Mouse (Mus musculus): Measurements from ENCODE around the gene Abl1.
A peak's percentile ranks its signal among the peaks of the same experiment; 100 is the strongest.

The Abl1 gene

DNA sequence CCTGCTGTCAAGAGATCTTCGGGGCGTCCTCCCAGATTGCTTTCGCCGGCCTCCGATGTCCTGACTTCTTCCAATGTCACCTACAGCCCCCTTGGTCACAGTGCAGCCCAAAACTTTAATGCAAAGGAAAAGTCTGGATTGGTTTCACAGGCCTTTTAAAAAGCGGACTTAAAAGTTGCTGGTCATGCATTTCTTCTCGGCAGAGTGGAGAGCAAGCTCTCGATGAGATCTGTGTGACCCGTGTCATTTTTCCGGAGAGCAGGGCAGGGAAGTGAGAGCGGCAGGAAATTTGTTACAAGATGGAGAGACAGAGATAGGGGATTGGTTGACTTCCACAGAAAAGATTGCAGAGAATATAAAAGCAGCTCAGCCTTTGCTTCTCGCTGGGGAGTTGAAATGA, 869 bp downstream of the Abl1 start:
- DNase-seq (ENCODE audit: low read depth): peak; percentile 61

DNA sequence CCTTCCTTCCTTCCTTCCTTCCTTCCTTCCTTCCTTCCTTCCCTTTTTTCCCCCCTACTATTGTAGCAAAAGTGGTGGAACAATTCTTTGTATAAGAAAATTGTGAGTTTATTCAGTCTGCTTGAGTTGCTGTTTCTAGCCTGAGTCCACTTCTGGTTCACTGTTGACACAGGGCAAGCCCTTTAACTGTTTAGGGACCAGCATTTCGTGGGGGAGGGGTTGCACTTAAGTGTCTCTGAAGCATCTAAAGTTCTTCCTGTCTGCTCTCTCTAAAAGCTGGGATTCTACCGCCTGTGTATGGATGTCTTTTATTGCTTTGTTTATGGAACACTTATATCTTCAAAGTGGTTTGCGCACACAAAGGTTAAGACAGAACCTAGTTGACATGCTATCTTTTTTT, 1.9 kb downstream of the Abl1 start:
- DNase-seq (ENCODE audit: low read depth): peak; percentile 25

DNA sequence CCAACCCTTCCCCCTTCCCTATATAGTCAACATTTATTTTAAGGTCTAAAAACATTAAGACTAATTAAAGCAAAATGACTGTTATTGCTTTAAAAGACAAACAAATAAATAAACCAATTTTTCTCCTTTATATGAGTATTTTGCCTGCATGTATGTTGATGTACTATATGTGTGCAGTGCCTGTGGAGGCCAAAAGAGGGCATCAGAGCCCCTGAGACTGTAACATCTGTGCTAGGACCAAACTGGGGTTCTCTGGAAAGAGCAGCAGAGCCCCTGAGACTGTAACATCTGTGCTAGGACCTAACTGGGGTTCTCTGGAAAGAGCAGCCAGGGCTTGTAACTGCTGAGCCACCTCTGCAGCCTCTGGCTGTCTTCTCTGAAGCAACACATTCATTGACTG, 10.0 kb downstream of the Abl1 start:
- DNase-seq (ENCODE audit: low read depth): no peak

DNA sequence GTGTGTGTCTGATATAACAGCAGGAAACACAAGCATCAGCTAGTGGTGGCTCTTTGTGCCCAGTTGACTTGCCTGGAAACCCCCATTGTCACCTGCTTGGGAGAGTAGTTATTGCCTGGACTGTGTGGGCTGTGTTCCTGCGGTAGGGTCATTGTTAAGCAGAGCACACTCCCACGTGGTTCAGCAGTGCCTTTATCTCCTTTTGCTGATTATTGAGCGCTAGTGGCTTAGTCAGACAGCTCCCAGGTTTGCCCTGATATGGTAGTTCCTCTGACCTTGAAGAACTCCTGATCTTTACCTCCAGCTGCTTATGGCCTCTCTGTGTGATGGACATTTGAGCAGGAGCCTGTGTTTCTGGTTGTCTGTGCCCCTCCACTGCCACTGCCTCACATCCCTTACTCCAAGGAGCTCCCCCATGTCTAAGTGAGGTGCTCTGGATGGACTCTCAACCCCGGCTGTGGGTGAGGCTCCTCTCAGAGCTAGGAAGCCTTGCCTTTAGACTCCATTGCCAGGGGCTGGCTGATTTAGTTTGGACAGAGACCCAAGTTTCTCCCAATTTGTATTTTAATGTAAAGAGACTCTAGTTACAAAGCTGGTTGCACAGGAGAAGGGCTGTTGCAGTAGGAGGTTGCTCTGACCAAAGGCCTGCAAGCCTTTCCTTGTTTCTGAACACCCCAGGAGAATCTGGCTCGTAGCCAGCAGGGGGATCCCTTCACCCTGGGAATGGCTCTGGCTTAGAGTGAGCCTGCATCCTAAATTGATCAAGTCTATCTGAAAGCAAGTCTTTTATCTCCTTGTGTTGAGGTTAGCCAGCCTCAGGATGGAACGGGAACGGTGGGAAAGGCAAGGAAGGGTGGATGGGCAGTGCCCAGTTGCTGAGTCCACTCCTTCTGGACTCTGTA, 12.6 kb downstream of the Abl1 start:
- no peak for DNase-seq (ENCODE audit: low read depth)

DNA sequence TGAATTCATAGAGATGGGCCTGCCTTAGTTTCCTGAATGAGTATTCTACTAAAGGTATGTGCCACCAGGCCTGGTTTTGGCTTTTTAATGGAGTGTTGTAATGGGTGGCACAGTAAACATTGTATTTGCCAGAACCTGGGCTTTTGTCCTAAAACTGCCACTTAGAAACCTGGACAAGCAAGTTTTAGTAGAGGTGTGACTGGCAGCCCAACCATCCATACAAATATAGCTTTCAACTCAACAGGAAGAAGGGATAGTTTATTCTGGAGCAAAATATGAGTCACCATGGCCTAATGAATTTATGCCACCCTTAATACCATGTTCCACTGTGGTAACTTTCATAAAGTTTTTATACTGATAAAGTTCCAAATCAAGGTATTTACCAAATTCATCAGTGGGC, 15.1 kb downstream of the Abl1 start:
- no peak for DNase-seq (ENCODE audit: low read depth)

DNA sequence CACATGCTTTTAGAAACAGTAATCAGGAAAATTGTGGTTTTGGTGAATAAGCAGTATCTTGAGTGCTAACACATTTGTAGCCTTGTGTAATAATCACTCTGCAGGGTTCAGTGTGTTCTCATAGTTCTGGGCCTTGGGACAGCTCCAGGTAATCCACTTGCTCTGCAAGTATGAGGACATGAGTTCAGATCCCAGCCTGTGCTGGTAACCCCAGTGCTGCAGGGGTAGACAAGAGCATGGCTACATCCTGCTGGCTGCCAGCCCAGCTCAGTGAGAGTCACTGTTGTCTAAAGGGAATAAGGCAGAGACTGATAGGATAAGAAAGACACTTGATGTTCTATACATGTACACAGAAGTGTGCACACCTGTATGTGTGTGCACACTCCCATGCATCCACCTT, 17.7 kb downstream of the Abl1 start:
- no peak for DNase-seq (ENCODE audit: low read depth)

DNA sequence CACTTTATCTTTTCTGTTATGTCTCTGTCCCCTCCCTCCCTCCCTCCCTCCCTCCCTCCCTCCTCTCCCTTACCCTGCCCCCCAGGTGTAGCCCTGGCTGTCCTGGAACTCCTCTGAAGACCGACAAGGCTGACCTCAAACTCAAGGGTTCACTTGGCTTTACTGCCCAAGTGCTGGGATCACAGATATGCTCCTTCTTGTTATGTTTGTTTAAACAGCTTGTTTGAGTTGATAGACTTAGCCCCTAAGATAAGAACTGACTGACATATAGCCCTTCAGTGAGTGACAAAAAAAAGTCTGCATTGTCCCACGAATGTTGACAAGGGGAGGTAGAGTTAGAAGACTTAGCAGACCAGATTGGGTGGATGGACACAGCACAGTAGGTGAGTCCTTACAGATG, 18.4 kb downstream of the Abl1 start:
- DNase-seq (ENCODE audit: low read depth): no peak

DNA sequence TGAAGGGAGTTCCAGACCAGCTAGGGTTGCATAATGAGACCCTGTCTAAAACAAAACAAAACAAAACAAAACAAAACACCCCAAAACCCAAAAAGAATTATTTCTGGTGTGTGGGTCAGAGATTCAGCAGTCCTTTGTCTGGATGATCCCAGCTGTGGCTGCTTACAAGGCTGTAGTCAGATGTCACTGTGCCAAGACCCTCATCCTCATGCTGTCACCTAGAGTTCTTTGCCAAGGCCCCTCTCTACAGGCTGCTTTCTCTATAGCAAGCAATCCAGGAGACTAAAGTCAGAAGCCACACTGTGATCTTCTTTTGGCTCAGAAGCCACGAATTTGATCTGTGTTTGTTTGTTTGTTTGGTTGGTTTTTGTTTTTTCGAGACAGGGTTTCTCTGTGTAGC, 24.5 kb downstream of the Abl1 start:
- DNase-seq (ENCODE audit: low read depth): no peak

DNA sequence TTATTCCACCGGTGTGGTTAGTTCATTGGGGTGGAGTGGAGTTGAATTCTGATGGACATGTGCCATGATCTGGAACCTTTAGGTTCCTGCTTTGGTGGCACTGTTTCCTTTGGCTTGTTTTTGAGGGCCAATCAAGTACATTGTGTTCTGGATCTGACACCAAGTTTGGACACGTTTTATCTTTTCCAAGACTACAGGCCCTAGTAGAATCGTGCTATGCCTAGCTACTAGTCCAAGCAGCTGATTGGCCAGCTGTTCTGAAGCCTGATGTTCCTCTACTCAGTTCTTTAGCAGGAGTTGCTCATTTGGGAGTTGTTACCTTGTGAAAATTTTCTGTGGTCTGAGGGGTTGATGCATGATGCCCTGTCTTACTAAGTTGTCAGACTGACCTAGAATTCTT, 25.6 kb downstream of the Abl1 start:
- no peak for DNase-seq (ENCODE audit: low read depth)

DNA sequence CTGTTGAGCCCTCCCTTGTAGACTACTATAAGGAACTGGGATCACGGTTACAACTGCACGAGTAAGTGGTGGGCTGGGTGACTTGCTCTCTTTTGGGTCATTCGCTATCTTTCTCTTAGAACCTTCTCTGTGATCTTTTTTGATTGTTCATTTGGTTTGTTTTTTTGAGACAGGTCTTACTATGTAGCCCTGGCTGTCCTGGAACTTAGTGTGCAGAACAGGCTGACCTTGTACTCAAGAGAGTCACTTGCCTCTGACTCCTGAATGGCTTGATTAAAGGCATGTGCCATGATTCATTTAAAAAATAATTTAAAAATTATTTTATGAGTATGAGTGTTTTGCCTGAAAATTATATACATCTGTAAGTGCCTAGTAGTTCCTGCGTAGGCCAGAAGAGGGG, 26.6 kb downstream of the Abl1 start:
- DNase-seq (ENCODE audit: low read depth): no peak

DNA sequence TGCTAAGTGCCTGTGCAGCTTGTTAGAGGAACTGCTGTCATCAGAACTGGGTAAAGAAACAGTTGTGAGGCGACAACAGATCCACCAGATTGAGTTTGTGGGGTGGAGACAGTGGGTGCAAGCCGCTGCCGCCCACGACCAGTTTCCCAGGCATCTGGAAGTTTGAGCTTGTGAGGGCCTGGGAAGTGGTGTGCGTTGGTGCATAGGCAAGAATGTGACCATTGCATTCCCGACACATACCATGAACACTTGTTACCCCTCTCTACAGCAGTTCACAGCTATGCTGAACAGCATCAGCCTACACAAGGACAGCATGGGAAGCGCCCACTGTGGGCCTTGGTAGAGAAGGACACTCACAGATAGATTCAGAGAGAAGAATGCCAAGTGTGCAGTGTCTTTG, 27.8 kb downstream of the Abl1 start:
- no peak for DNase-seq (ENCODE audit: low read depth)

DNA sequence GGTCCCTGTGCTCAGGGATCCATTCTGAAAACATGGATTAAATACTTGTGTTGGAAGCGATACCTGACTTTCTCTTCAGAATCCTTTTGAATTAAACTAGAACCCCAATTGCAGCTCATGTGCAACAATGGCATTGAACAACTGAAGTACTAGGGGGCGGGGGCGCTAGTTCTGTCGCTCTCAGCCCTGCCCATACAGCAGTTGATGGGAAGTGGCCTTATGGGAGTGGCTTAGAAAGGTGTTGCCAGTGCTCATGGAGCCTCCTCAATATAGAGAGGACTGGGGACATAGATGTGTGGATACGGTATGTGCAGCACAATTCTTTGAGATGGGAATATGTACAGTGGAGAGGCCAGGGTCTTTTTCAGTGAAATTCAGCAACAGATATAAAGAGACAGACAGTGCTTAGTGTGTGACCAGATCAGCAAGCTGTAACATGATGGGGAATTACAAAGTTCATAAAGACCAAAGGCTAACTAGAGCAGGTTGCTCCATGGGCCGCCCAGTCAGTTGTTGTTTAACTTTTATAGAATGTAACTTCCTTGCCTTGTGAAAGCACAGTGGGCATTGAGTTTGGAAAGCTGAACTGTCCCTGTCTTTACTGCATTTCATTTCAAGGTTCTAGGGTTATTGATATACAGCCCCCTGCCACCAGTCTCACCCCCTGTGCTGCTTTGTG, 31.2 kb downstream of the Abl1 start:
- DNase-seq (ENCODE audit: low read depth): no peak

DNA sequence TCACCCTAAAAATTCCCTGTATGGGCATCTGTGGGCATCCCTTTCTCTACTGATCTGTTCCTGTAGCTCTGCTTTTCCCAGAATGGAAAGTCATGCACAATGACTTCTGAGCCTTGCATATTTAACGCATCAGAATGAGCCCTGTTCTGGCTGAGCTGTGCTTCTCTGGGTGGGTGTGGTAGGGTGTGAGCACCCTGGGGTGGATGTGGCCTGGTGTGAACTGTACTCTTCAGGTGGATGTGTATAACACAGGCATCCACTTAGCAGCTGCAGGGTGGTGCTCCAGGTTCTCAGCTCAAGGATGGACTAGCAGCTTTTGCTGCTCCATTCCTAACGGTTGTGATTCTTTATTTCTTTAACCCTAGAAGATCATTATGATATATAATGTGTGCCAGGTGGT, 31.8 kb downstream of the Abl1 start:
- no peak for DNase-seq (ENCODE audit: low read depth)

DNA sequence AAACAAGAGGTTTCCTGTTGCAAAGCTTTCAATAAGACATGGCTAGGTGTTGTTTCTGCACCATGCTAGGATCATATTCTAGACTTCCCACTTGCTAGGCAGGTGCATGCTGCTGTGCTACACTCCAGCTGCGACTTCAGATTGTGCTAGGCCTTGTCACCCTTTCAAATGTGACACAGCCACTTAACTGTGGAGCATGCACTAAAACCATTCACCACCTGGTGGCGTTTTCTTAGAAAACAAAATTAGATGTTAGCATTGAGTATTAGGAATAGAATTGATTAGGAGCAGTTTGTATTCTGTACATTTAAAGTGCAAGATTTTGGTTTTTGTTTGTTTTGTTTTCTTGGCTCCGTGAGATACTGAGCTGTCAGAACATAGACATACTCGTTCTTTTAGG, 32.6 kb downstream of the Abl1 start:
- DNase-seq (ENCODE audit: low read depth): peak; percentile 43

DNA sequence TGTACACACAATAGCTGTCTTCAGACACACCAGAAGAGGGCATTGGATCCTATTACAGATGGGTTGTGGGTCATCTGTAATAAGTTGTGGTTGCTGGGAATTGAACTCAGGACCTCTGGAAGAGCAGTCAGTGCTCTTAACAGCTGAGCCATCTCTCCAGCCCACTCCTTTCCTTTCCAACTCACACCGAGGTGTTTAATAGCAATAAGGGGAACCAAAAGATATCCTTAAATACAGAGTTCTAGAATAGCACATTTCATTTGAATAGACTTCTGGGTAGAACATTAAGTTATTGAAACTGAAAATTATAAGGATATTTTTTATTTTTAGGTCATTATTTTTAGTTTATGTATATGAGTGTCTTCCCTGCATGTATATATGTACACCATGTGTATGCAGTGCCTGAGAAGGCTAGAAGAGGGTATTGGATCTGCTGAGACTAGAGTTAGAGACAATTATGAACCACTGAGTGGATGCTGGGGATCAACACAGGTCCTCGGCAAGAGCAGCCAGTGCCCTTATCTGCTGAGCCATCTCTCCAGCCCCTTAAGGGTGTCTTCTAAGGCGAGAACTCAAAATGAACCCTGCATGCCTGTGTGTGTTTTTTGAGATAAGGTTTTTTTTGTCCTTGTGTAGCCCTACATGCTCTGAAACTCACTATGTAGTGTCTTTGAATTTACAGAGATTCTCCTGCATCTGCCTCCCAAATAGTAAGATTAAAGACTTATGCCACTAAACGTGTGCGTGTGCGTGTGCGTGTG, 36.7 kb downstream of the Abl1 start:
- DNase-seq (ENCODE audit: low read depth): no peak

DNA sequence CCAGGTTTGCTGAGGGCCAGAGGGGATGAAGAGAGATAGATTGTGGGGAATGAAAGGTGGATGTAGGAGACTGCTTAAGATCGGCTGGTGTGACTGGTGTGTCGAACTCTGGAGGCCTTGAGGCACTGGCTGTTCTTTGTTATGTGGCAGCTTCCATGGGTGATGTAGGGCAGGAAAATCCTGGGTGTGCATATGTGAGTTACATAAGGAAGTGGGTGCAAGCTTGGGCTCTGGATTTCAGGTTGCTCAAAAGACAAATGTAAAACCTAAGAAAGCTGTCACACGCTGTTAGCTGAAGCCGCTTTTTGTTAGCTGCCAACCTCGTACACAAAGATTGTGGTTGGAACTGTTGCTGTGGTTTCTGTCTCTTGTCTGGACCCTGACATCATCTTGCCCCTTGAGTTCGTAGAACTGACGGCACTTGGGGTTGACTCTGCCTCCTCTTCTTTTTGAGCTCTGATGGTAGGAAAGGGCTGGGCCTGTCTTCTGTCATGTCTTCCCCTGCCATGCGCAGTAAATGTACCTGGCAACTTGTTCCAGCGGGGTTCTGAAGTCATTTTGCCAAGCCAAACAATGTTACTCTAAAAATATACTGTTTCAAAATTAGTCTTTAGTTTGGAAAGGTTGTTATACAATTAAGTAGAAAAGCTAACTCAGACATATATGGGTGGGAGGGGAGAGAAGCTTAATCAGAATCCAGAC, 39.6 kb downstream of the Abl1 start:
- DNase-seq (ENCODE audit: low read depth): peak; percentile 37

DNA sequence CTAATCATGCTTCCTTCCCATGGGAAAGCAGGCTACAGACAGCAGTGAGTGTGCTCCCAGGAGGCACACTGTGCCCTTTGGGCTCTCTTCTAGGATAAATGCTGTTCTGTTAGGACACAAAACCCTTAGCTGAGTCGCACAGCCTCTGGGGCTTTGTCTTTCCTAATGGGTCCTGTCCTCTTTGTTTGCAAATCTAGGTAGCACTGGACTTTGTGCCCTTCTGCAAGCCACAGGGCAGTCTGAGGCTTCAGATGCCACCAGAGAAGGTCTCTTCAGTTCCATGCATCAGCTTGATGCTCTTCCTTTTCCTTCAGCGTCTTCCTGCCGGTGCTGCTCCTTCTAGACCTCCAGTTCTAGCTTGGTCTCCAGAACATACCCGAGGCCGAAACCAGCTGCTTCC, 42.5 kb downstream of the Abl1 start:
- DNase-seq (ENCODE audit: low read depth): no peak

DNA sequence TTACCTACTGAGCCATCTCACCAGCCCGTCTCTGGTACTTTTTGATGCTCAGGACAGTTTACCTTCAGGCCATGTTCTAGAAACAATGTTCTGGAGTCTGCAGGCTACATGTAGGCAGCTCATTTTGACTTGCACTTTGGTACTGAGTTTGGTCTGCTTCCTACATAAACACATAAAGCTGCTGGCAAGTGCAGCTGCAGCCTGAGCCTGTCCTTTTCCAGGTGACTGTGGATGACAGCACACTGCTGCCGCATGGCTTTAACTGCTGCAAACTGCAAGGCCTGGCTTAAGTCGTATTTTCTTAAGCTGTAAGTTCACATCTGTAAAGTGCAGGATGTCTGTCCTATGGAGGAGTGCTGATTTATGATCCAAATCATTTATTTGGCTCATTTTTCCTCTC, 44.3 kb downstream of the Abl1 start:
- no peak for DNase-seq (ENCODE audit: low read depth)

DNA sequence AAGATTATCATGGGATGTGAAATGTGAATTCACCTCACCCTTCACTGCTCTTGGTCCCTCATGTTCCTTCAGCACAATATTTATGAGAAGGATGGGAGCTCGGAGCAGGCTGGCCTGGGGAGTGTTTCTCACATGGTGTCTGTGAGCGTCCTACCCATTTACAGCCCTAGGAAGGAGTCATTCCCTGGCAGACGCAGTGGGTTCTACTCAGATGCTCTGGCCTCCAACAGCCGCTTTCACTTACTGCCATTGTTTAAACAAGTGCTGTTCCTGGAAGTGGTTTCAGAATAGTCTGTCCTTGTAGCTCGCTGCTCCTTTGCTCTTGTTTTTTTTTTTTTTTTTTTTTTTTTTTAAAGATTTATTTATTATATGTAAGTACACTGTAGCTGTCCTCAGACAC, 45.4 kb downstream of the Abl1 start:
- DNase-seq (ENCODE audit: low read depth): no peak

DNA sequence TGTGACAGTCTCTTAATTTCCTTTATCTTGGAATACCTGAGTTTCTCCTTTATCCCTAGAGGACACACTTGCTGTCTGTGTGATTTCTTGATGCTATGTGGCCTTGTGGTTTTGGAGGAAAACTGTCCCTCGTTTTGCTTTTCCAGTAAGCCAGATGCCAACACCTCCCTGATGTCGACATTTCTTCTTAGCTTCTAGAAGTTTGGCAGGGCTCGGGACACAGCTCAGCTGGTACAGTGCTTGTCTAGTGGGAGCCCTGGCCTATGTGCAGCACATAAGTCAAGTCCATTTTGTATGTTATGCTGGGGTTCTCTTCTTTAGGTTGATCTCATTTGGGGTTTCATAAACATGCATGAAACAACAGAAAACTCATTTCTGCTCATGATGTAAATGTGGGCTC, 50.9 kb downstream of the Abl1 start:
- no peak for DNase-seq (ENCODE audit: low read depth)

DNA sequence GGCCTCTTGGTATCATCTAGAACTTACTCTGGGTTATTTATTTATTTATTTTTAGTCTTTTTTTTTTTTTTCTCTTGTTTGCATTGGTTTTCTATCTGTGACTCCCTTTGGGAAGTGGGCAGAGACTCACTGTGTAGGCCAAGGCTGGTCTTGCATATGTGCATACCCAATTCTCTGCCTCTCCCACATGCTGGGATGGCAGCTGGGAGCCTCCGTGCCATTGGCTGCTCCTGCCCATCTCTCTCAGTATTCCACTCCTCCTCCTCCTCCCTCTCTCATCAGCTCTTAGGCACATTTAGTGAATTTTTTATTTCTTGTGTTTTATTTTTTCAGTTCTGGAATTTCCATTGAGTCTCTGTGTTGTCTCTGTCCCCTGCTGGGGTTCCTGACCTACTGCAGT, 53.6 kb downstream of the Abl1 start:
- DNase-seq (ENCODE audit: low read depth): no peak

DNA sequence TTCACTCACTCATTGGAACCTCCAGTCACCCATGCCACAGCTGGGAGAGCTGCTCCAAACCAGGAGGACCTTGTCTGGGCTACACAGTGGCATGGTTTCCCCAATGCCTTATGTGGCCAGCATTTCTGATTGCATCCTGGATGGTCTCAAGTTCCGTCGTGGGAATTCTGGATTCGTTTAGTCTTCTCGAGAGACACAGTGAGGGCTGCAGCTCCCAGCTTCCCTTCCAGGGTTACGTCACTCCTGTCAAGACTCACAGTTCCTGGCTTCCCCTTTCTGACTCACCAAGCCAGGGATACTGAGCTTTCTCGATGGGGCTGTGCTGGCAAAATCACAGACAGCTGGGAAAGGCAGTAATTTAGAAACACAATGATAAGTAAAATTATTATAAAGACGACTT, 54.0 kb downstream of the Abl1 start:
- DNase-seq (ENCODE audit: low read depth): no peak

All from induced T-regulatory cell, adult 2 months (primary cell).